Mouse (Mus musculus) forebrain, embryonic 16.5 days (tissue): ENCODE measurements around the gene Akap8l. TPM values are rescaled to one million over a fixed set of nuclear protein-coding genes. Genes with fewer than 3 reads are reported as not detected.
A peak's percentile ranks its signal among the peaks of the same experiment; 100 is the strongest.

Experiments used
- ATAC-seq: fragments of 200-750 bp; cut with Nextera tagmentation; 2 replicates; pipeline ENCODE4 v1.8.0; 2017; ENCODE audit warnings: mild to moderate bottlenecking, moderate library complexity
- H3K27ac ChIP-seq: fragments of 300-500 bp; sonication (generic); 2 replicates; pipeline ENCODE4 v1.5.1; 2014; ENCODE audit warnings: low read length, control low read depth
- H3K27me3 ChIP-seq: fragments of 300-500 bp; sonication (generic); replicated peaks from 2 replicates; pipeline ENCODE4 v1.6.1; 2014; ENCODE audit warnings: low read length; ENCODE audit not compliant: control insufficient read depth, insufficient read depth
- H3K36me3 ChIP-seq: fragments of 300-500 bp; sonication (generic); 2 replicates; pipeline ENCODE4 v1.6.1; 2014; ENCODE audit not compliant: control insufficient read depth, insufficient read depth
- H3K4me1 ChIP-seq: fragments of 300-500 bp; sonication (generic); replicated peaks from 2 replicates; pipeline ENCODE4 v1.6.1; 2014; ENCODE audit warnings: low read length; ENCODE audit not compliant: control insufficient read depth, insufficient read depth
- H3K4me2 ChIP-seq: fragments of 300-500 bp; sonication (generic); 2 replicates; pipeline ENCODE4 v1.6.1; 2014; ENCODE audit warnings: mild to moderate bottlenecking, low read length, control low read depth
- H3K4me3 ChIP-seq: fragments of 300-500 bp; sonication (generic); replicated peaks from 2 replicates; pipeline ENCODE4 v1.5.1; 2014; ENCODE audit warnings: mild to moderate bottlenecking, low read length, control low read depth
- H3K9ac ChIP-seq: fragments of 300-500 bp; sonication (generic); replicated peaks from 2 replicates; pipeline ENCODE4 v1.6.1; 2014; ENCODE audit warnings: low read depth, low read length, control low read depth
- H3K9me3 ChIP-seq: fragments of 300-500 bp; sonication (generic); 2 replicates; pipeline ENCODE4 v1.6.1; 2016; ENCODE audit warnings: low read length; ENCODE audit not compliant: control insufficient read depth
- WGBS: fragments of 180-500 bp; shearing (Covaris S2); extraction: QIAGEN DNeasy Blood & Tissue Kit; methylation state at CpG from one replicate; pipeline ENCODE4 v1.1.7; 2014; 5-methylcytosine and 5-hydroxymethylcytosine counted together
- polyA plus RNA-seq: library from polyadenylated mRNA; unstranded; fragments of >200 nt; fragmentation: Nextera tagmentation; extraction: Ambion mirVana; gene quantifications from 2 replicates; pipeline ENCODE4 v1.2.1, GENCODE M21; 2015

Gene Akap8l
- polyA plus RNA-seq, 1 experiment from 2014 or later = 164 TPM

DNA sequence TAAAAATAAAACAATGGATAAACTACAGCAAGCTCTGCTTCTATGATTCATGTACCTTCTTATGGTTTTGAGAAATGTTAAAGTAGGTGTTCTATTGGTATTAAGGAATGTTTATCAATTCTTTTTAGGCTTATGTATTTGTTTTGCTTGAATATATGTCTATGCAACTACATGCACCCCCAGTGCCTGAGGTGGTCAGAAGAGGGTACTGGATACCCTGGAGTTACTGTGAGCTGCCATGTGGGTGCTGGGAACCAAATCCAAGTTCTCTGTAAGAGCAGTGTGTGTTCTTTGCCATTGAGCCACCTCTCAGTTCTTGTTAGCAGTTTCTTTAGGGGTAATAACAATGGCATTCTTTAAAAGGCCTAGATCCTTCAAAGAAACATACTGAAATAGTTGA is 1.3 kb upstream of the Akap8l start:
- peaks cover 21% of the 10 kb centered on the region for H3K36me3 ChIP-seq
- H3K27me3 ChIP-seq = no peaks in the 10 kb centered on the region
- H3K4me3 ChIP-seq = no peak overlapping the region
- H3K9me3 ChIP-seq = no peaks in the 10 kb centered on the region
- H3K9ac ChIP-seq = no peak overlapping the region
- no peak overlapping the region for H3K27ac ChIP-seq
- peaks cover 36% of the 10 kb centered on the region for H3K4me1 ChIP-seq
- no peak overlapping the region for H3K4me2 ChIP-seq
- no peak for ATAC-seq

- WGBS = 70% methylated on average over 3 of the region's 3 CpGs
- no peak overlapping the region; the same call in 1 of the 2 replicates for H3K9ac ChIP-seq
- H3K4me2 ChIP-seq = no peak overlapping the region; the same call in 1 of the 2 replicates
Observed at GRCm38 (mm10) chr17:32351269-32351668, 862 bp upstream of the Akap8l start.

GRCm38 (mm10) chr17:32349851-32350381 is 491 bp downstream of the Akap8l start:
- WGBS = under 1% methylated on average over 24 of the region's 24 CpGs
- Histone ChIP-seq H3K4me2 (peak overlapping the region; percentile 90), H3K4me1 (peaks cover 36% of the 10 kb centered on the region), H3K9ac (peak overlapping the region; percentile 91), H3K27ac (peak overlapping the region; percentile 82), H3K9me3 (no peaks in the 10 kb centered on the region), H3K36me3 (peaks cover 6% of the 10 kb centered on the region), H3K27me3 (no peaks in the 10 kb centered on the region), H3K4me3 (peak overlapping the region; percentile 98)
- ATAC-seq = peak; percentile 1

More at GRCm38 (mm10) chr17:32351269-32351668, 862 bp upstream of the Akap8l start:
- ATAC-seq = no peak
- H3K27ac ChIP-seq = no peak overlapping the region
- no peaks in the 10 kb centered on the region for H3K27me3 ChIP-seq
- H3K36me3 ChIP-seq = peaks cover 19% of the 10 kb centered on the region
- peaks cover 36% of the 10 kb centered on the region for H3K4me1 ChIP-seq
- H3K4me3 ChIP-seq = no peak overlapping the region
- H3K9me3 ChIP-seq = no peaks in the 10 kb centered on the region

- Histone ChIP-seq H3K4me3 (peak overlapping the region; percentile 98), H3K27me3 (no peaks in the 10 kb centered on the region), H3K27ac (no peak overlapping the region), H3K9me3 (no peaks in the 10 kb centered on the region), H3K4me1 (peaks cover 30% of the 10 kb centered on the region), H3K9ac (peak overlapping the region; percentile 26; the same call in 1 of the 2 replicates), H3K4me2 (peak overlapping the region; percentile 90), H3K36me3 (peaks cover 3% of the 10 kb centered on the region)
- 6% methylated on average over 4 of the region's 4 CpGs for WGBS
- ATAC-seq = no peak
Observed at GRCm38 (mm10) chr17:32349037-32349732, 1.2 kb downstream of the Akap8l start.

- Histone ChIP-seq H3K9me3 (no peaks in the 10 kb centered on the region), H3K27me3 (no peaks in the 10 kb centered on the region), H3K4me3 (no peak overlapping the region), H3K27ac (no peak overlapping the region), H3K9ac (no peak overlapping the region), H3K4me2 (peak overlapping the region; percentile 90; the same call in 1 of the 2 replicates), H3K4me1 (peaks cover 24% of the 10 kb centered on the region), H3K36me3 (no peaks in the 10 kb centered on the region)
- no peak for ATAC-seq
- WGBS = 93% methylated on average over 2 of the region's 2 CpGs
Observed at GRCm38 (mm10) chr17:32348406-32348805, 2.0 kb downstream of the Akap8l start.

DNA sequence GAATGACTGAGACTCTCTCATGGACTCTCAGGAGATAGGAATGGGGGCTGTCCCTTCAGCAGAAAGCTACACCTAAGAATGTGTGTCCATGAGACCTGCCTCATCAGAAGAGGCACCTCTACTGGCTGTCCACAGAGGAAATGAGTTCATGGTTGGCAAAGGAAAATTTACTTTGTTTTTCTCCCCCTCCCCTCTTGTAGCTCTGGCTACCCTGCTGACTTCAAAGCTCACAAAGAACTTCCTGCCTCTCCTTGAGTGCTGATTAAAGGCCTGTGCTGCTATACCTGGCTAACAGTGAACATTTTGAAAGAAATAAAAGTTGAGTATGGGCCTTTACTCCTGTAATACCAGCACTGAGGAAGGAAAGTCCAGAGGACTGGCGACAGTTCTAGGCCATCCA is 9.3 kb downstream of the Akap8l start:
- ATAC-seq = no peak
- Histone ChIP-seq H3K9ac (no peak overlapping the region), H3K9me3 (no peaks in the 10 kb centered on the region), H3K4me2 (no peak overlapping the region), H3K27me3 (no peaks in the 10 kb centered on the region), H3K4me3 (no peak overlapping the region), H3K27ac (no peak overlapping the region), H3K4me1 (no peaks in the 10 kb centered on the region), H3K36me3 (peaks cover 19% of the 10 kb centered on the region; the same call in 1 of the 2 replicates)
- WGBS = 86% methylated on average over 1 of the region's 1 CpGs

DNA sequence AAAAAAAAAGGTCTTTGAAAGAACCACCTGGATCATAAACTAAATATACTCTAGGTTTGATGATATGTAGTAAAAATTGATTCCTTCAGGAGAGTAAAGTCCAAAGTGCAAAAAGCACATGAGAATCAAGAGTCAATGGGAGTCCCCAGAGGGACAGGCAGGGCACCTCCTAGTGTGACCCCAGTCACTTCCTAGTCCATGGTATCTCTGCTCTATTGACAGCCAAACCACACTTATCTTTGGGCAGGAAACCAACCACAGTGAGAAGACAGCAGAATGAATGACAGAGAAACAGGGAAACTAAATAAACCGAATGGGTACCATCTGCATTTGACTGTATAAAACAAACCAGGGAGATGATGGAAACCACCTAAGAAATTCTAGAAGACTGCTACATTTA is 10.3 kb downstream of the Akap8l start:
- H3K36me3 ChIP-seq = peaks cover 24% of the 10 kb centered on the region; the same call in 1 of the 2 replicates
- WGBS = 93% methylated on average over 1 of the region's 1 CpGs

DNA sequence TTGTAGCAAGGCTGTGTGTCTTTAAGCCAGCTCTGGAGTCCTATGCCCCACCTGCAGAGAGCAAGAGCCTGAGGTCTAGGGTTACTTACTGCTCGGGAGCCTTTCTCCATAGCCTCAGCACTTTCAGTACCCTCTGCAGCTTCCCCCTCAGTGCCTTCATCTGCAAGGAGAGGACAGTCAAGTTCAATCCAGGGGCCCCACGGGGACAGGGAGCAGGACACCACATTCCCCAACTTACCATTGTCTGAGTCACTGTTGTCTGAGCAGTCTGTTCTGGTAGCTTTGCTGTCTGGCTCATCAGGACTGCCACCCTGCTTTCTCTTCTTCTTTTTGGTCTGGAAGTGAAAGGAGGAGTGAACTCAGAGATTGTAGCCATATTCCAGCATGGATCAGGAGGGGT is 14.5 kb downstream of the Akap8l start:
- 77% methylated on average over 2 of the region's 2 CpGs for WGBS
- H3K27me3 ChIP-seq = no peaks in the 10 kb centered on the region
- ATAC-seq = no peak
- no peak overlapping the region for H3K4me3 ChIP-seq
- no peaks in the 10 kb centered on the region for H3K4me1 ChIP-seq
- peaks cover 59% of the 10 kb centered on the region for H3K36me3 ChIP-seq
- no peak overlapping the region for H3K27ac ChIP-seq
- H3K9me3 ChIP-seq = no peaks in the 10 kb centered on the region
- H3K4me2 ChIP-seq = no peak overlapping the region
- no peak overlapping the region for H3K9ac ChIP-seq

More for the DNA sequence above, 10.3 kb downstream of the Akap8l start:
- Histone ChIP-seq H3K4me1 (no peaks in the 10 kb centered on the region), H3K9me3 (no peaks in the 10 kb centered on the region), H3K27ac (no peak overlapping the region), H3K27me3 (no peaks in the 10 kb centered on the region), H3K9ac (no peak overlapping the region), H3K4me3 (no peak overlapping the region), H3K4me2 (no peak overlapping the region)
- no peak for ATAC-seq

GRCm38 (mm10) chr17:32334921-32335320 is 15.5 kb downstream of the Akap8l start:
- Histone ChIP-seq H3K9ac (no peak overlapping the region), H3K4me2 (no peak overlapping the region), H3K27ac (no peak overlapping the region), H3K36me3 (peaks cover 64% of the 10 kb centered on the region), H3K4me3 (no peak overlapping the region), H3K4me1 (no peaks in the 10 kb centered on the region), H3K27me3 (no peaks in the 10 kb centered on the region), H3K9me3 (no peaks in the 10 kb centered on the region)
- WGBS = 95% methylated on average over 12 of the region's 12 CpGs
- ATAC-seq = no peak
